Mouse (Mus musculus) olfactory bulb, adult 2 months (tissue): Measurements from ENCODE around the gene Zfp800.

Source experiments
- CTCF ChIP-seq: fragments of 200-500 bp; IDR thresholded peaks from 2 replicates; pipeline ENCODE4 v1.5.1; 2012; ENCODE audit warnings: low read depth, mild to moderate bottlenecking, low read length, moderate library complexity; ENCODE audit not compliant: insufficient read depth
- POLR2A ChIP-seq: fragments of 200-500 bp; IDR thresholded peaks from 2 replicates; pipeline ENCODE4 v1.6.1; 2012; ENCODE audit warnings: mild to moderate bottlenecking, low read depth, low read length, moderate library complexity; ENCODE audit not compliant: insufficient read depth

DNA sequence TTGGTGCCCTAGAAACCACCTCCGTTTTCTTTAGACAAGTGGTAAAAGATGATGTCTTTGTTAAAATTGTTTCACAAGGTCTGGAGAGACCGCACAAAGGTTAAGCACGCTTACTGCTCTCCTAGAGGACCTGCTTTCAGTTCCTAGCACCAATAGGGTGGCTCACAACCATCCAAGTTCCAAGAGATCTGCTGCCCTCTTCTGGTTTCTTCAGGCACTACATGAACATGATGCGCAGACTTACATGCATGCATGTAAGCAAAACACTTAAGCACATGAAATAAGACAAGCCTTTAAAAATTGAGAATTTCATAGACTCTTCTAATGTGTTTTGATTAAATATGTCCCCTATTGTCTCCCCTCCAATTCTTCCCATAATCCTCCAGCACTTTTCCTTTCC, 2.0 kb upstream of the Zfp800 start:
- TF ChIP-seq CTCF (no peak), POLR2A (no peak)
